Mouse (Mus musculus) heart, embryonic 16.5 days (tissue): ENCODE measurements around the gene Parp2. TPM values are rescaled to one million over a fixed set of nuclear protein-coding genes. Genes with fewer than 3 reads are reported as not detected.
"Not testable (repeated sequence)": the region's sequence is repeated elsewhere in the genome, so short reads cannot be mapped to it uniquely, and the experiment has no call there.

Experiments
- ATAC-seq: fragments of 200-750 bp; cut with Nextera tagmentation; replicated peaks from 2 replicates; pipeline ENCODE4 v1.8.0; 2017; ENCODE audit warnings: moderate number of reproducible peaks; ENCODE audit not compliant: insufficient read depth, low FRiP score; ENCODE audit errors: extremely low read depth
- H3K27ac ChIP-seq: fragments of 300-500 bp; sonication (generic); 2 replicates; pipeline ENCODE4 v1.5.1; 2014; ENCODE audit warnings: mild to moderate bottlenecking, low read length, control low read depth, moderate library complexity
- H3K27me3 ChIP-seq: fragments of 300-500 bp; sonication (generic); 2 replicates; pipeline ENCODE4 v1.6.1; 2014; ENCODE audit warnings: low read length, mixed read lengths; ENCODE audit not compliant: control insufficient read depth, insufficient read depth
- H3K36me3 ChIP-seq: fragments of 300-500 bp; sonication (generic); 2 replicates; pipeline ENCODE4 v1.6.1; 2014; ENCODE audit not compliant: control insufficient read depth, insufficient read depth
- H3K4me1 ChIP-seq: fragments of 300-500 bp; sonication (generic); 2 replicates; pipeline ENCODE4 v1.6.1; 2014; ENCODE audit warnings: low read length, mixed read lengths; ENCODE audit not compliant: control insufficient read depth, insufficient read depth
- H3K4me2 ChIP-seq: fragments of 300-500 bp; sonication (generic); 2 replicates; pipeline ENCODE4 v1.6.1; 2014; ENCODE audit warnings: low read depth, mild to moderate bottlenecking, control low read depth, low read length
- H3K4me3 ChIP-seq: fragments of 300-500 bp; sonication (generic); 2 replicates; pipeline ENCODE4 v1.5.1; 2014; ENCODE audit warnings: mild to moderate bottlenecking, control low read depth, low read length
- H3K9ac ChIP-seq: fragments of 300-500 bp; sonication (generic); 2 replicates; pipeline ENCODE4 v1.6.1; 2014; ENCODE audit warnings: low read length, control low read depth
- H3K9me3 ChIP-seq: fragments of 300-500 bp; sonication (generic); replicated peaks from 2 replicates; pipeline ENCODE4 v1.6.1; 2016; ENCODE audit warnings: low read length; ENCODE audit not compliant: control insufficient read depth
- WGBS: fragments of 180-500 bp; shearing (Covaris S2); extraction: QIAGEN DNeasy Blood & Tissue Kit; methylation state at CpG from one replicate; pipeline ENCODE4 v1.1.7; 2014; 5-methylcytosine and 5-hydroxymethylcytosine counted together
- polyA plus RNA-seq: library from polyadenylated mRNA; unstranded; fragments of >200 nt; fragmentation: Nextera tagmentation; extraction: Ambion mirVana; gene quantifications from 2 replicates; pipeline ENCODE4 v1.2.1, GENCODE M21; 2015

The Parp2 gene
- polyA plus RNA-seq, 1 experiment from 2014 or later, result 40.4 TPM

DNA sequence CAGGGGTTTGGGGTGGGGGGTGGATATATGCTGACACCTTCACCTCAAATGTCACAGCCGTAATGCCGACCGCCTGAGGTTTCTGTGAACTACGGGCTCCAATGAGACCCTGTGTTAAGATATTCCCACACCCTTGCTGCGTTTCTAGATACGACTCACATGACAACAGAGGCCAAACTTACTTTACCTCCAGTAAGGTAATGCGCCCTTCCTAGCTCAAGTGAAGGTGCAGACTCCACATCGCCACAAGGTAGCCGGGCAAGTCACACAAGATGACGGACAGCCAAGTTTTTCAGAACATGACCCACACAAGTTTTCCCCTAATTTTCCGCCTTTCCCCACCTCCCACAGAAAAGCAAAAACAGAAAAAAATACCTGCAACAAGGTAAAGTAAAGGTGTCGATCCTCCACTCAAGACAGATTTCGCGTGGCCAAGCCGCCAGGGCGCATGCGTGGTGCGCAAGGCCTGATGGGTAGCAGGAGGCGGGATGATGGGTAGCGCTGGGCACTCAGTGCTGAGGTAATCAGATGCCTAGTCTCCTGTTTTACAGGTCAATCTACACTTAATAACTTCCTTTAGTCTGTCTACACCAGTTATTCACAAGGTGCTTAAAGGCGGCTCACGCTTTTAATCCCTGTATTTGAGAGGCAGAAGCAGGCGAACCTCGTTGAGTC is 12.2 kb upstream of the Parp2 start:
- H3K36me3 ChIP-seq, result no peaks in the 10 kb centered on the region
- H3K4me1 ChIP-seq, result no peaks in the 10 kb centered on the region
- H3K27me3 ChIP-seq, result no peaks in the 10 kb centered on the region
- ATAC-seq, result no peak
- no peaks in the 10 kb centered on the region for H3K9me3 ChIP-seq
- H3K4me2 ChIP-seq, result no peak overlapping the region
- 88% methylated on average over 24 of the region's 24 CpGs for WGBS
- no peak overlapping the region for H3K9ac ChIP-seq
- no peak overlapping the region for H3K27ac ChIP-seq
- no peak overlapping the region for H3K4me3 ChIP-seq

DNA sequence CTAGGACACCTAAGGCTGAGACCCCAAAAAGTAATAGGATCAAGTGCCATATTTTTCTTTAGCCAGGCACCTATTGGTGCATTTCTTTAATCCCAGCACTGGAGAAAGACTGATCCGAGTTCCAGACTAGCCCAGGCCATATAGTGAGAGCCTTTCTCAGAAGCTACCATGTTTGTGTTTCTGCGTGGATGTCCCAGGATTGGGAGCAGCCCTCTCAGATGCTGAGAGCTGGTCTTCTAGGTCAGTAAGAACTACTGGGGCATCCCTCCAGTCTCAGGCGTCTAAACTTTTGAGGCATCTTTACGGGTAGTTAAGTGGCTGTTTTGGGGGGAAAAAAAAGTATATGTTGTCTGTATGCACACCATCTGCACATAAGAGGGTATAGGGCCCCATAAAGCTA is 11.7 kb upstream of the Parp2 start:
- Histone ChIP-seq H3K9me3 (no peaks in the 10 kb centered on the region), H3K27me3 (no peaks in the 10 kb centered on the region), H3K4me2 (no peak overlapping the region), H3K4me1 (no peaks in the 10 kb centered on the region), H3K9ac (no peak overlapping the region), H3K36me3 (no peaks in the 10 kb centered on the region), H3K27ac (no peak overlapping the region), H3K4me3 (no peak overlapping the region)
- 78% methylated on average over 4 of the region's 4 CpGs for WGBS
- no peak for ATAC-seq

DNA sequence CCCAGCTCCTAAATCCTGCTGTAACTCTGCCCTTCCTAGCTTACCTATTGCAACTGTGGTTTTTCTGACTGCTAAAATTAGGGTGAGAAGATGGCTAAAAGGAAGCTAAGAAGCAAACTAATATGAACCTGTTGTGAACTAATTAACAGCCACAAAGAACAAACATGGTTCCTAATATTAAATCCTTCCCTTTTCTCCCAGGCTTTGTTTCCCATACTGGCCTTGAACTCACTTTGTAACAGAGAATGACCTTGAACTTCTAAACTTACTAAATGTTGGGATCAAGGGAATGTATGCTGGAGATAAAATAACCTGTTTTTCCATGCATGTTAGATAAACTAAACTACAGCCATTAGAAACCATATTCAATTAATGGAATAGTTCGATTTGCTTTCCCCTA is 11.2 kb upstream of the Parp2 start:
- no peak for ATAC-seq
- H3K9me3 ChIP-seq, result no peaks in the 10 kb centered on the region
- 84% methylated on average over 1 of the region's 1 CpGs for WGBS
- no peak overlapping the region for H3K4me3 ChIP-seq
- no peak overlapping the region for H3K27ac ChIP-seq
- H3K4me1 ChIP-seq, result no peaks in the 10 kb centered on the region
- H3K36me3 ChIP-seq, result no peaks in the 10 kb centered on the region
- H3K27me3 ChIP-seq, result no peaks in the 10 kb centered on the region
- no peak overlapping the region for H3K4me2 ChIP-seq
- H3K9ac ChIP-seq, result no peak overlapping the region

DNA sequence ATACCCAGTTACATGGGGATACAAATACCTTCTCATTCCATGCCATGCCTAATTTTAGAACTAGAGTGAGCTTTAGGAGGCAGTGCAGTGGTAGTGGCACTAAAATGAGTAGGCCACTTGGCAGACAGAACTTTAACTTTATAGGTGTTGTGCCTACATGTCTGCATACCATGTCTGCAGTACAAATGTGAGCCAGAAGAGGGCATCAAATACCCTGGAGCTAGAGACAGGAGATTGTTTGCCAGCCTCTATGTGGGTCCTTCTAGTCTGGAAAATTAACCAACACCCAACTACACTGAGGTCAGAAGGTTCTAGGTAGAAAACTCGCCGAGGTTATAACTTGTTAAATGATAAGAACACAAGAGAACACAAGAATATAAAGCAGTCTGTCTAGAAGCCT is 9.1 kb upstream of the Parp2 start:
- Histone ChIP-seq H3K9me3 (no peaks in the 10 kb centered on the region), H3K27ac (no peak overlapping the region), H3K4me2 (no peak overlapping the region), H3K4me1 (no peaks in the 10 kb centered on the region), H3K36me3 (no peaks in the 10 kb centered on the region), H3K9ac (no peak overlapping the region), H3K27me3 (no peaks in the 10 kb centered on the region), H3K4me3 (no peak overlapping the region)
- 65% methylated on average over 2 of the region's 2 CpGs for WGBS
- no peak for ATAC-seq

DNA sequence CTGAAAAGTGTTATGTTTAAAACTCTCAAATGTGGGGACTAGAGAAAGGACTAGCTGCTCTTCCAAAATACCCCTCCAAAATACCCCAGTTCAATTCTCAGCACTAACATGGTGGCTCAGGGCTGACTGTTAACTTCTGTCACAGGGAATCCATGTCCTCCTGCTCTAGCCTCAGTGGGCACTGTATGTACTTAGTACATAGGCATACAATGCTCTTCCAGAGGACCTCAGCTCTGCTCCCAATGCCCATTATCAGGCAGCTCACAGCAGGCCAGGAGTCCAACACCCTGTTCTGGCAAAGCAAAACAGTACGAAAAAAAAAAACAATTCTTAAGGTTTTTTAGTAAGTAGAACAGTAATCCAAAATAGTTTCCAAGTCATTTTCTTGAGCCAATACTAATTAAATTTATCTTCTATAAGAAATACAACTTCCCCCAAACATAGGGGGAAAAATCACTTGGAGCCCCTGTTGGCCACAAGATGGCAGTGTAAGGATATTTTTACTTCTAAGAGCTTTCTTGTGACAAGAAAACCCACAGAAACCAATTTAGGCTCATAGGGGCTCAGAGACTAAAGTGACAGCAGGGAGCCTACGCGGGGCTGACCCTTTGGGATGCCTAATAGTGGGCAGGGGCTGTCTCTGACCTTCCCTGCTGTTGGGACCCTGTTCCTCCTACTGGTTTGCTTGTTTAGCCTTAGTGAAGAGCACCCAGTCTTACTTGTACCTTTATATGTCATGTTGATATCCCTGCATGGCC is 8.0 kb upstream of the Parp2 start:
- Histone ChIP-seq H3K27me3 (no peaks in the 10 kb centered on the region), H3K9me3 (no peaks in the 10 kb centered on the region), H3K9ac (no peak overlapping the region), H3K4me1 (no peaks in the 10 kb centered on the region), H3K4me3 (no peak overlapping the region), H3K36me3 (no peaks in the 10 kb centered on the region), H3K4me2 (no peak overlapping the region), H3K27ac (no peak overlapping the region)
- WGBS, result 3% methylated on average over 3 of the region's 3 CpGs
- no peak for ATAC-seq

DNA sequence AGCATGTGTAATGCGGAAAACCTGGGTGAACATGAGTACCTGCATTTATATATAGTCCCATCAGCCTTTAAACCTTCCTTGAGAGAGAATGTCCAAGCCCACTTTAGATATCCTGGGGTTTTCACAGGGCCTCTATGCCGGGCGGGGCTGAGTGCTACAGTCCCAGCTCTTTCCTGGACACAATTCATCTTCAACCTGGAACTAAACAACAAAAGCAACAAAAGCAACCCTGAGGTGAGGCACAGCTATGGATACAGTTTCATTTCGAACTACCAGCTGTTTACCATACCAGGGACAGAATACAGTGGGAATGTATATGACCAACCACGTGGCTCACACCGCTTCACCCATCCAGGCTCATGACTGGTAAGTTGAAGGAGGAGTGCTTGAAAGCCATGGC is 5.2 kb upstream of the Parp2 start:
- Histone ChIP-seq H3K4me1 (no peaks in the 10 kb centered on the region; the same call in 1 of the 2 replicates), H3K4me2 (no peak overlapping the region), H3K9me3 (no peaks in the 10 kb centered on the region), H3K9ac (no peak overlapping the region), H3K27me3 (no peaks in the 10 kb centered on the region), H3K27ac (no peak overlapping the region), H3K36me3 (no peaks in the 10 kb centered on the region), H3K4me3 (no peak overlapping the region)
- ATAC-seq, result no peak
- WGBS, result 79% methylated on average over 6 of the region's 6 CpGs

DNA sequence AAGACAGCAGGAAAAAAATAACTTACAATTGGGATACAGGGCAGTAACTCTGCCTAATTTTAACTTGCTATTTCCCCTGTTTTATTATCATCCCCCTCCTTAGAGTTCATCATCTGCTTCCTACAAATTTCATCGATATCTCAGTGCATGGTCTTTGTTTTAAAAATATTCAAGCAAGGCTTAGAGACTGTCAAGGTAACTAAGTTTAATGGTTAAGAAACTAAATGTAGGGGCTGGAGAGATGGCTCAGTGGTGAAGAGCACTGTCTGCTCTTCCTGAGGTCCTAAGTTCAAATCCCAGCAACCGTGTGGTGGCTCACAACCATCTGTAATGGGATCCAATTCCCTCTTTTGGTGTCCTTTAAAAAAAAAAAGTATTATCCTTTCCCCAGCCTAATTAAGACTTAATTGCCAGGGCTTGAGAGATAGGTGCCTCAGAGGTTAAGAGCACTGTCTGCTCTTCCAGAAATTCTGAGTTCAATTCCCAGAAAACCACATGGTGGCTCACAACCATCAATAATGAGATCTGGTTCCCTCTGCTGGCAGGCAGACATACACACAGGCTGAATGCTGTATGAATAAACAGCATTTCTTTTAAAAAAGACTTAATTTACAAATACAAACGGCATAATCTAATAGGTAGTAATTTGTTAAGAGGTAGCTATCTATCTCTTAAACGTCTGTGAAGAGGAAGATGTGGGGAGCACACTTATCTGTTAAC is 4.6 kb upstream of the Parp2 start:
- no peak overlapping the region for H3K4me3 ChIP-seq
- no peak for ATAC-seq
- H3K4me1 ChIP-seq, result no peaks in the 10 kb centered on the region; the same call in 1 of the 2 replicates
- 57% methylated on average over 4 of the region's 4 CpGs for WGBS
- H3K9me3 ChIP-seq, result no peaks in the 10 kb centered on the region
- H3K27ac ChIP-seq, result no peak overlapping the region
- H3K36me3 ChIP-seq, result no peaks in the 10 kb centered on the region
- H3K9ac ChIP-seq, result no peak overlapping the region
- H3K4me2 ChIP-seq, result no peak overlapping the region
- H3K27me3 ChIP-seq, result no peaks in the 10 kb centered on the region

DNA sequence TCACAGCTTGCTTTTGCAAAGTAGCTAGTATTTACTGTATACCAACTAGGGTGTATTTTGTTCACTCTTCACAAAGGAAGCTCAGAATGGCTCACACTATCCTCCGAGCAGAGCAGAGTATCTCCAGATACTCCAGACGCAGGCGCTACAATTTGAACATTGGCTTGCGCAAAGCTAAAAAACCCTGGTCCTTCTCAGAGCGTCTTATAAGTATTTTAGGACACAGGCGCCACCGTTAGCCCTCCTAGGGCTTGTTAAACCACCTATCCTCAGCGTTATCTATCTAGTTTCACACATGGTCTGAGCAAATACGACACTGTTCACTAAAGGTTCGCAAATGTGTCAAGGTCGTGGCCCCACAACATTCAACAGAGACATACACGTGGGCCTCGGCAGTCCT is 3.0 kb upstream of the Parp2 start:
- no peak overlapping the region for H3K4me2 ChIP-seq
- no peak for ATAC-seq
- H3K4me1 ChIP-seq, result peaks cover 3% of the 10 kb centered on the region
- H3K4me3 ChIP-seq, result no peak overlapping the region
- 64% methylated on average over 13 of the region's 13 CpGs for WGBS
- H3K9ac ChIP-seq, result no peak overlapping the region
- no peaks in the 10 kb centered on the region for H3K36me3 ChIP-seq
- no peaks in the 10 kb centered on the region for H3K27me3 ChIP-seq
- H3K9me3 ChIP-seq, result no peaks in the 10 kb centered on the region
- no peak overlapping the region for H3K27ac ChIP-seq

DNA sequence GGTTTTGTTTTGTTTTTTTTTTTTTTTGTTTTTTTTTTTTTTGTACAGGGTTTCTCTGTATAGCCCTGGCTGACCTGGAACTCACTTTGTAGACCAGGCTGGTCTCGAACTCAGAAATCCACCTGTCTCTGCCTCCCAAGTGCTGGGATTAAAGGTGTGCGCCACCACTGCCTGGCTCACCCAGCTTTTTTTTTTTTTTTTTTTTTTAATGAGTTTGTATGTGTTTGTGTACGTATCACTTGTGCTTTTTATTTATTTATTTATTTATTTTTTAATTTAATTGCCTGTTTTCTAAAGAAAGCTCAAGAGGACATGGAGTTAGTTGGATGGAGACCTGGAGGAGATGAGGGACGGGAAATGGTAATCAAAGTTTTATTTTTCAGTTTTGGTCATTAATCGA is 1.2 kb upstream of the Parp2 start:
- H3K9ac ChIP-seq, H3K27me3 ChIP-seq, ATAC-seq, H3K9me3 ChIP-seq, H3K27ac ChIP-seq, H3K4me3 ChIP-seq, H3K4me1 ChIP-seq: not testable (repeated sequence)
- Histone ChIP-seq H3K4me2 (peak overlapping the region; percentile 66), H3K36me3 (peaks cover 11% of the 10 kb centered on the region)
- WGBS, result 88% methylated on average over 5 of the region's 5 CpGs
